Mouse (Mus musculus) myocyte (in vitro differentiated cells): ENCODE measurements around the gene Ulk4.

Experiments used
- E2F4 ChIP-seq: IDR thresholded peaks from one replicate; pipeline ENCODE4 v1.6.1; 2011; ENCODE audit warnings: mild to moderate bottlenecking, control low read depth, moderate library complexity; ENCODE audit not compliant: insufficient read depth
- MAX ChIP-seq: IDR thresholded peaks from one replicate; pipeline ENCODE4 v1.6.1; 2011; ENCODE audit warnings: low read depth, mild to moderate bottlenecking, control low read depth
- MYOG ChIP-seq, 3 experiments: IDR thresholded peaks; one replicate each; pipeline ENCODE4 v1.6.1; 2011; ENCODE audit warnings: control low read depth in 2 of 3, low read depth in 2 of 3, mild to moderate bottlenecking in 2 of 3; ENCODE audit not compliant: insufficient read length in 2 of 3, control insufficient read depth in 1 of 3, insufficient read depth in 1 of 3
- POLR2A ChIP-seq: IDR thresholded peaks from one replicate; pipeline ENCODE4 v1.6.1; 2011; ENCODE audit warnings: low read depth, mild to moderate bottlenecking, control low read depth, moderate library complexity; ENCODE audit not compliant: insufficient read length
- USF1 ChIP-seq: IDR thresholded peaks from one replicate; pipeline ENCODE4 v1.6.1; 2011; ENCODE audit warnings: low read depth, mild to moderate bottlenecking, control low read depth, moderate library complexity

DNA sequence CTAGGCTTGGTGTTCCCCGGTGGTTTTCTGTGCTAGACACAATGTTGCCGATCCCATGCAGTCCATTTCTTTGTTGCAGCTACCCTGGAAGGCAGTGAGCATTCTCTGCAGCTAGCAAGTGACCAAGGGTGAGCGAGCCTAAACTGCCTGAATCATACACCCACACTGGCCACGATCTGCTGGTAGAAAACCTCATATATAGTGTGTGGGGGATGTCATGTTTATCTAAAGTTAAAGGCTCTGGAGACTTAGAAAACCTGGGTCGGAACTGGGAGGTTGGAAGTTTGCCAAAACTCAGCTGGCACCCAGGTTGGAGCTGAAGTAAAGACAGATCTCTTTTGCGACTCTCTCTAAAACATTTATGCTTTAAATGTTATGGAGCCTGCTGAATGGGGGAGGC lies 358.4 kb downstream of the Ulk4 start:
- no peak for TF ChIP-seq POLR2A
- no peak for TF ChIP-seq MYOG (IDR thresholded peaks at IDR 0.05; ENCODE audit: control insufficient read depth in 1 of 3, insufficient read depth in 1 of 3, insufficient read length in 2 of 3, low read depth in 2 of 3)
- TF ChIP-seq MAX = no peak
- TF ChIP-seq USF1 = no peak
- no peak for TF ChIP-seq E2F4
